Mouse (Mus musculus): ENCODE measurements around the gene Igf1r.

DNA sequence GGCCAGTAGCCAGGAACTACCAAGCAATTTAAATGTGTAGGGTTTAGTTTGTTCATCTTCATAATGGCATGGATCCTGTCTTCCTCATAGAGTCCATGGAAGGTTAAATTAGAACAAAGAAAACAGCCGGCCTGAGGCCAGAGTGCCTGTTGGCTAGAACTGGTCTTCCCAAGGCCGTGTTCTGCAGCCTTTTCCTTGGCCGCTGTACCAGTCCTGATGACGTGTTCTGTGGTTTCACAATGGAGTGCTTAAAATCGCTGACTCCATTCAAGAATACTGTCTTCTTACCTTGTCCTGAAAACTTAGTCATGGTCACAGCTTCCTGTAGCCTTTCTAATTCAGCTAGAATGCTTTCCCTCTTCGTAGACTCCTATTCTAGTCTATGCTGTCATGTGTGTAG is 53.9 kb downstream of the Igf1r start:
- TF ChIP-seq CHD2 (IDR thresholded peaks at IDR 0.05; ENCODE audit: low read depth, low read length) (no peak), ZNF384 (IDR thresholded peaks at IDR 0.05; ENCODE audit: low read depth, low read length) (no peak)
